Mouse (Mus musculus) activated CD4-positive, CD25-positive, alpha-beta regulatory T cell, adult 4 months (primary cell): Measurements from ENCODE around the gene Larp7. TPM values are rescaled to one million over a fixed set of nuclear protein-coding genes. Genes with fewer than 3 reads are reported as not detected.

ENCODE experiments used
- ATAC-seq: one replicate; pipeline ENCODE4 v1.8.0; 2017
- polyA plus RNA-seq, 2 experiments: library from polyadenylated mRNA; unstranded; fragments of 100-300 nt; shearing (Covaris generic); gene quantifications; one replicate each; pipeline ENCODE4 v1.2.1; 2017

The Larp7 gene
- polyA plus RNA-seq, 2 experiments from 2014 or later, result 63.3 to 82.0 TPM

DNA sequence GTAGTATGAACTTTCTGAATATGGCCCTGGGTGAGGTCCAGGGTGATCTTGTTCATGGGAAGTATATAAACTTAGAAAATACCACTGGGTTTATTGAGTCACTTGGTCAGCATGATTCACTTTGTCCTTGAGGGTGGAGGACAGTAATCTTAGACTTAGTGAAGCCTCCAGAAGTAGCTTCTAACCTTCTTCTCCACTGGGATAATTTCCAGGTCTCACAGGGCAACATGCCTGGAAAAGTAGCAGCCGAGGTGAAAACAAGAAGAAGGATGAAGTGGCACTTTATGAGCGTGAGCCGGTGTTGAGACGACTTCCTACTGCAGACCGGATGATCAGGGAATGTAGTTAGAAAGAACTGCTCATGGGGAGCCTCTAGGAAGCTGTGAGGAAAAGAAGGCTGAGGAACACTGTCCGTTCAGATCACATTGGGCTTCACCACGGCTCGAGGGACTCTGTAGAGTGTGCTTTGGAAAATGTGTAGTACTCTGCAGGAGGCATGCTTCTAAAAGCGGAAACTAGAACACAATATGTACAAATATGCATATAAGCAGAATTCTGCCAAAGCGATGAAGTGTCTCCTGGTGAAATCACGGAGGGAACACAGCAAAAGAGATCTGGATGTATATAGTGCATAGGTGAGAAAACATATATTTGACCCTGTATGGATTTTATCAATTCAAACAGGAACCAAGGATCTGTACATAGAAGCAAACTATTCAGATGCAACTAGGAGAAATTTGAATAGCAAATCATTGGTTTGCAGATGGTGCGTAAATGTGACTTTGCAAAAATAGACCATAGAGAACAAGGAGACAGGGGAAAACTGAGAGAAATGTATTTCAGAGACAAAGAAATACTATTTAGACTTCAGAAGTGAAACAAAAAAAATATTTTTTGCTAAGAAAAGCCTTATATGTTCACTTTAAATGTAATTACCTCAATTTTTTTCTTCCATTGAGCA lies 41.1 kb downstream of the Larp7 start:
- no peak for ATAC-seq

DNA sequence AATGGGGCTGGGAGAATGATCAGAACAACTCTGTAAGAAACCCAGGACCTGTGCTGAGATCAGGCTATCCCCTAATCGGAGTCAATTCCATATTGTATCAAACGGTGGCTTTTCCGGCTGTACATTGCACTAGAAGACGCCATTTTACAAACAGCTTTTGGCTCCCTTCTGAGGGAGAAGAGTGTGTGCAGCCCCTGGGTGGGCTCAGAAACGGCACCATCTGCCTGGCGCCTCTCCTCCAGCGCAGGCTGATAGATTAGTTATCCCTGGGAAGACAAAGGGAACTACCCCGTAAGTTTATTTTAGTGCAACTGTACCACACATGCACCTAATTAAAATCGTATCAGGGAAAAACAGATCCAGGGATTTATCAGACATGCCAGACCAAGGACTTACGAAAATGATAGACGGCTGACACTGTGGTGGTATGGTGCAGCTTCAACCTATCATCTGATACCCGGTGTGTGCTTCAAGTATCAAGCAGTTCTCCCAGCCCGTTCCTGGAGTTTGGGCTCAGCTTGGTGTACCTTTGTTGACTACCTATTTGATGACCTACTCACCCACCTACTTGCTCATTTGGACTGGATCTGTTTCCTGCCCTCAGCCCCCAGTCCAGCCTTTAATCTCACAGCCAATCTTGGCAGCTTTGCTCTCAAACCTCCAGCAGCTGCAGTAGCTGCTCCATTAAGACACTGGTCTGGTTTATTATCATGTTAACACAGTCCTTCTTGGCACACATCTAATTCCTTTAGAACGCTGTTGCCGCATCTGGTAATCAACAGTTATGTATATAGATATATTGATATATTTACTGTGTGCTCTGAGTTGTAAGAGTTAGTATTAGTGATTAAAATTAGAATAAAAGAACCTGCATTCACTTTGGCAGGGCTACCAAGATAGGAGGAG lies 45.0 kb downstream of the Larp7 start:
- no peak for ATAC-seq

GRCm38 (mm10) chr3:127498742-127499400 lies 54.3 kb downstream of the Larp7 start, which contains the start of gene Ank2:
TSS of gene Ank2 (minus strand) at chr3:127499350.
- ATAC-seq, result no peak

DNA sequence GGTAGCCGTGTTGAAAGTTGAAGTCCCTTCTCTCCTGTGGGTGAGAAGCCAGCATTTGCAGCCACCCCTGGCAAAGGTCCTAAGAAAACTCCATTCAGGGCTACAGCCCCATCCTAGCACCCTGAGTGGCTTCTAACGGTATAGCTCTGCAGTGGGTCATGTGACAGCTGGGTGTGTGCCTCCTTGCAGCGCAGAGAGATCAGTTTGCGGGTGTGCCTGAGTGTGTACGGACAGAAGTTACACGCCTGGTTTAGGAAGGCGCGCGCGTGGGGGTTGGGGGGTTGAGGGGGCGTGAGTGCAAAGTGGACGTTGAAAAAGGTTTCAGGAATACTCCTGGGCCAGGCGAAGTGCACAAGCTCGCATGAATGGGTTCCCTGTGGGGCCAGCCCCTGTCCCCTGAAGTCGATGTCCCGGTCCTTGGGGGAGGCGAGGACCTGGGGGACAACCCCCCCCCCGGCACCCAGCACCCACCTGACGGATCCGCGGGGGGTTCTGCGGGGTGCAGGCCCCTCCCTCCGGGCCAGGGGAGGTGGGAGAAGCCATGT lies 54.9 kb downstream of the Larp7 start:
- no peak for ATAC-seq

GRCm38 (mm10) chr3:127492663-127493062 lies 60.5 kb downstream of the Larp7 start:
- no peak for ATAC-seq

GRCm38 (mm10) chr3:127487302-127487701 lies 65.8 kb downstream of the Larp7 start:
- ATAC-seq, result no peak

Other genes starting within 250 kb of the Larp7 start
- under 1 TPM in 1 of 2 experiments, not detected in 1; 0.50 TPM for gene Ank2, start 54.0 kb downstream of the Larp7 start, polyA plus RNA-seq
- 1 to 10 TPM; 3.8 to 4.8 TPM for gene Zgrf1, start 140 bp upstream of the Larp7 start, polyA plus RNA-seq
- not detected for gene Neurog2, start 79.8 kb upstream of the Larp7 start, polyA plus RNA-seq
- gene Alpk1, start 227.2 kb upstream of the Larp7 start, polyA plus RNA-seq, result under 1 TPM; 0.19 to 0.51 TPM
- gene Tifa, start 236.5 kb upstream of the Larp7 start, polyA plus RNA-seq, result under 1 TPM in 1 of 2 experiments, not detected in 1; 0.42 TPM